ENCODE assay signal across 12 mouse cellular contexts in genomic region chr5:115644192-115644591, GRCm38 (mm10). TPM values are rescaled to one million over a fixed set of nuclear protein-coding genes. Genes with fewer than 3 reads are reported as not detected.
A peak's percentile ranks its signal among the peaks of the same experiment; 100 is the strongest.
DNase-seq lines count a peak whose midpoint lies in the region; ATAC-seq and TF ChIP-seq lines count a peak whose summit lies in the region.
"Had no signal": no experiment of that assay in that cellular context is flagged by ENCODE, and none has a peak within 500 bp of the region (broad histone marks: within the 10 kb centered on the region; RNA-seq: fewer than 3 reads in every experiment).

No protein-coding gene starts in this region.

- DNase-seq in heart, postnatal 0 days (ENCODE audit: low spot score), result no peak
- no peak for DNase-seq in heart, postnatal 14 days
- no peak for DNase-seq in lung, postnatal 25 days (ENCODE audit: low spot score)
- DNase-seq in thymus, postnatal 0 days (ENCODE audit: low spot score), result peak; percentile 41
- DNase-seq in right cerebral cortex, adult 2 months (ENCODE audit: low spot score in 2 of 2), result no peak
- no peak for DNase-seq in testis, postnatal 10 days (ENCODE audit: low spot score)
- DNase-seq: embryo, embryonic 11 days; kidney, adult 11 months had no signal

- H3K27me3 ChIP-seq in heart, postnatal 0 days (ENCODE audit: control insufficient read depth, insufficient read depth, low read length), result no peaks in the 10 kb centered on the region
- no peaks in the 10 kb centered on the region for H3K27me3 ChIP-seq in lung, embryonic 16.5 days (ENCODE audit: control insufficient read depth, insufficient read depth, low read depth, low read length)
- H3K27me3 ChIP-seq: limb, embryonic 12.5 days; megakaryocyte, embryonic 14.5 days had no signal

- intact Hi-C loops in heart, postnatal 14 days (cut with DNase I), result no loop called here

- TF ChIP-seq EP300 in heart, postnatal 0 days (IDR thresholded peaks at IDR 0.05; ENCODE audit: low read depth), result no peak

- no peak overlapping the region for H3K9ac ChIP-seq in heart, postnatal 0 days (replicated peaks; ENCODE audit: low read depth, low read length)
- no peak overlapping the region for H3K9ac ChIP-seq in lung, embryonic 16.5 days (ENCODE audit: low read length)
- H3K9ac ChIP-seq: limb, embryonic 12.5 days had no signal

- H3K4me2 ChIP-seq in heart, postnatal 0 days (ENCODE audit: low read depth, low read length), result no peak overlapping the region
- no peak overlapping the region for H3K4me2 ChIP-seq in lung, embryonic 16.5 days (ENCODE audit: low read depth, low read length)
- H3K4me2 ChIP-seq: limb, embryonic 12.5 days had no signal

- no peak for TF ChIP-seq POLR2A in bone marrow, adult 2 months (IDR thresholded peaks at IDR 0.05; ENCODE audit: borderline replicate concordance, control insufficient read depth, low read depth, low read length)

- WGBS in heart, postnatal 0 days, result 88% methylated on average over 9 of the region's 9 CpGs
- WGBS in lung, embryonic 16.5 days, result 71% methylated on average over 9 of the region's 9 CpGs
- 90% methylated on average over 9 of the region's 9 CpGs for WGBS in bone marrow, adult 2 months

- H3K4me1 ChIP-seq in heart, postnatal 0 days (ENCODE audit: control insufficient read depth, insufficient read depth), result no peaks in the 10 kb centered on the region
- no peaks in the 10 kb centered on the region for H3K4me1 ChIP-seq in lung, embryonic 16.5 days (replicated peaks; ENCODE audit: control insufficient read depth, insufficient read depth, low read length)
- no peaks in the 10 kb centered on the region for H3K4me1 ChIP-seq in bone marrow, adult 2 months (ENCODE audit: control insufficient read depth, insufficient read depth, low read length)
- H3K4me1 ChIP-seq: limb, embryonic 12.5 days had no signal

- no peak overlapping the region for H3K27ac ChIP-seq in heart, postnatal 0 days (ENCODE audit: low read depth)
- no peak overlapping the region for H3K27ac ChIP-seq in lung, embryonic 16.5 days (ENCODE audit: low read length)
- no peak overlapping the region for H3K27ac ChIP-seq in bone marrow, adult 2 months (ENCODE audit: control insufficient read depth, insufficient read depth, low read depth, low read length, poor library complexity)
- H3K27ac ChIP-seq: limb, embryonic 12.5 days had no signal

- H3K4me3 ChIP-seq in heart, postnatal 0 days (ENCODE audit: low read depth, low read length), result no peak overlapping the region
- H3K4me3 ChIP-seq in lung, embryonic 16.5 days (ENCODE audit: low read length), result no peak overlapping the region
- H3K4me3 ChIP-seq in bone marrow, adult 2 months (replicated peaks; ENCODE audit: control insufficient read depth, low read depth, low read length), result no peak overlapping the region
- H3K4me3 ChIP-seq: limb, embryonic 12.5 days; megakaryocyte, embryonic 14.5 days had no signal

- peaks cover 81% of the 10 kb centered on the region for H3K36me3 ChIP-seq in heart, postnatal 0 days (replicated peaks; ENCODE audit: control insufficient read depth, insufficient read depth, low read length)
- peaks cover 35% of the 10 kb centered on the region for H3K36me3 ChIP-seq in lung, embryonic 16.5 days (ENCODE audit: control insufficient read depth, insufficient read depth, low read length)

- no peaks in the 10 kb centered on the region for H3K9me3 ChIP-seq in heart, postnatal 0 days (replicated peaks; ENCODE audit: control insufficient read depth, low read length)
- H3K9me3 ChIP-seq in lung, embryonic 16.5 days (ENCODE audit: control insufficient read depth, low read length), result no peaks in the 10 kb centered on the region
- H3K9me3 ChIP-seq: limb, embryonic 12.5 days; megakaryocyte, embryonic 14.5 days had no signal

- peak; percentile 16; the same call in 1 of the 2 replicates for TF ChIP-seq CTCF in heart, postnatal 0 days (IDR thresholded peaks at IDR 0.05; ENCODE audit: low read depth)
- peak; percentile 27; the same call in 1 of the 2 replicates for TF ChIP-seq CTCF in bone marrow, adult 2 months (IDR thresholded peaks at IDR 0.05; ENCODE audit: control insufficient read depth, insufficient read depth, low read length)

- no peak for ATAC-seq in heart, postnatal 0 days (ENCODE audit: insufficient read depth, low read depth)
- ATAC-seq in lung, embryonic 16.5 days (ENCODE audit: low read depth), result peak; percentile 32; the same call in 1 of the 2 replicates

RNA-seq across cellular contexts. Expression of gene Rab35, which starts 12.5 kb away (rescaled TPM):
- total RNA-seq in heart, postnatal 0 days (2014; rRNA removed; ENCODE audit: low replicate concordance), result 37.4 and 43.6 TPM in 2 replicates
- 13.4 and 14.1 TPM in 2 replicates for polyA plus RNA-seq in heart, postnatal 0 days (2015; fragmentation: Nextera tagmentation; extraction: Ambion mirVana)
- total RNA-seq in heart, postnatal 14 days (2021), result 10 to 100 TPM; 41.5 to 41.8 TPM
- 4.5 and 7.0 TPM in 2 replicates for polyA plus RNA-seq in lung, embryonic 16.5 days (2015; fragmentation: Nextera tagmentation; extraction: Ambion mirVana)
- polyA plus RNA-seq in bone marrow, adult 2 months (2011; ENCODE audit: insufficient read depth, insufficient read length, low replicate concordance, missing spikeins), result 22.3 and 32.5 TPM in 2 replicates
- 22.1 and 23.3 TPM in 2 replicates for polyA plus RNA-seq in thymus, postnatal 0 days (2015; fragmentation: Nextera tagmentation; extraction: Ambion mirVana)
